Mouse (Mus musculus) kidney, adult 2 months (tissue): Measurements from ENCODE around the gene Nav1. TPM values are rescaled to one million over a fixed set of nuclear protein-coding genes. Genes with fewer than 3 reads are reported as not detected.

ENCODE experiments used
- DNase-seq: peaks from one replicate; pipeline ENCODE4 v3.0.0; 2021
- H3K27ac ChIP-seq: fragments of 200-500 bp; 2 replicates; pipeline ENCODE4 v1.5.1; 2012; ENCODE audit warnings: low read depth, low read length, control low read depth, inconsistent platforms; ENCODE audit not compliant: insufficient read depth
- H3K27me3 ChIP-seq: fragments of 200-500 bp; replicated peaks from 2 replicates; pipeline ENCODE4 v1.6.1; 2012; ENCODE audit warnings: mild to moderate bottlenecking, moderate library complexity, low read length, inconsistent platforms; ENCODE audit not compliant: control insufficient read depth, insufficient read depth
- H3K36me3 ChIP-seq: fragments of 200-500 bp; 2 replicates; pipeline ENCODE4 v1.6.1; 2012; ENCODE audit warnings: mild to moderate bottlenecking, moderate library complexity, low read length, inconsistent platforms; ENCODE audit not compliant: control insufficient read depth, insufficient read depth
- H3K4me1 ChIP-seq: fragments of 200-500 bp; 2 replicates; pipeline ENCODE4 v1.6.1; 2011; ENCODE audit warnings: low read length; ENCODE audit not compliant: control insufficient read depth, insufficient read depth
- H3K4me3 ChIP-seq: fragments of 200-500 bp; 2 replicates; pipeline ENCODE4 v1.5.1; 2011; ENCODE audit warnings: mild to moderate bottlenecking, low read depth, low read length, control low read depth; ENCODE audit not compliant: insufficient read depth
- CTCF ChIP-seq: fragments of 200-500 bp; conservative IDR thresholded peaks from 2 replicates; pipeline ENCODE4 v1.5.1; 2011; ENCODE audit warnings: low read depth, mild to moderate bottlenecking, control low read depth, low read length, moderate library complexity, mixed read lengths; ENCODE audit not compliant: insufficient read depth, insufficient read length
- POLR2A ChIP-seq: fragments of 200-500 bp; IDR thresholded peaks from one replicate; pipeline ENCODE4 v1.6.1; 2011; ENCODE audit warnings: low read depth, low read length, control low read depth
- WGBS: fragments of 180-500 bp; shearing (Covaris S2); methylation state at CpG from one replicate; pipeline ENCODE4 v1.1.7; 2018; 5-methylcytosine and 5-hydroxymethylcytosine counted together
- polyA plus RNA-seq: library from polyadenylated mRNA; depleted of rRNA; stranded (reverse); fragments of >200 nt; gene quantifications from 2 replicates; pipeline ENCODE4 v1.2.3, GENCODE M21; 2012

Nav1 gene
- polyA plus RNA-seq, 1 experiment, result 7.1 TPM

GRCm38 (mm10) chr1:135509145-135510084 lies 97.7 kb downstream of the Nav1 start:
- Histone ChIP-seq H3K36me3 (no peaks in the 10 kb centered on the region), H3K4me3 (peak overlapping the region; percentile 55), H3K27me3 (no peaks in the 10 kb centered on the region), H3K27ac (no peak overlapping the region), H3K4me1 (no peaks in the 10 kb centered on the region; the same call in 1 of the 2 replicates)
- TF ChIP-seq POLR2A, result no peak
- WGBS, result 49% methylated on average over 16 of the region's 16 CpGs
- no peak for DNase-seq

DNA sequence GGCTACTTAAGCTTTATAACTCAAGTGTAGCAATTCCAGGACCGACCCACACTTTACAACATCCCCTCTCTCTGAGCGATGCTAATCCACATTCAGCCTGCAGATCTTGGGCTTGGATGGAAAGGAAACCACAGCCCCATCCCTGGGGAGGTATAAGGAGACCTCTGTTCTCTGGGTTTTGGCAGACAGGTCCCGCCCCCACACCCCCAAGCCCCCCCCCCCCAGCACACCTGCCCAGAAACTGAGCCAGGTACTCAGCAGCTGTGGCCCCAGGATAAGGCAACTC lies 98.8 kb downstream of the Nav1 start:
- Histone ChIP-seq H3K27ac (no peak overlapping the region), H3K4me3 (no peak overlapping the region), H3K36me3 (no peaks in the 10 kb centered on the region), H3K27me3 (no peaks in the 10 kb centered on the region), H3K4me1 (no peaks in the 10 kb centered on the region; the same call in 1 of the 2 replicates)
- no peak for DNase-seq
- TF ChIP-seq POLR2A (no peak), CTCF (no peak)
- 47% methylated on average over 3 of the region's 3 CpGs for WGBS

DNA sequence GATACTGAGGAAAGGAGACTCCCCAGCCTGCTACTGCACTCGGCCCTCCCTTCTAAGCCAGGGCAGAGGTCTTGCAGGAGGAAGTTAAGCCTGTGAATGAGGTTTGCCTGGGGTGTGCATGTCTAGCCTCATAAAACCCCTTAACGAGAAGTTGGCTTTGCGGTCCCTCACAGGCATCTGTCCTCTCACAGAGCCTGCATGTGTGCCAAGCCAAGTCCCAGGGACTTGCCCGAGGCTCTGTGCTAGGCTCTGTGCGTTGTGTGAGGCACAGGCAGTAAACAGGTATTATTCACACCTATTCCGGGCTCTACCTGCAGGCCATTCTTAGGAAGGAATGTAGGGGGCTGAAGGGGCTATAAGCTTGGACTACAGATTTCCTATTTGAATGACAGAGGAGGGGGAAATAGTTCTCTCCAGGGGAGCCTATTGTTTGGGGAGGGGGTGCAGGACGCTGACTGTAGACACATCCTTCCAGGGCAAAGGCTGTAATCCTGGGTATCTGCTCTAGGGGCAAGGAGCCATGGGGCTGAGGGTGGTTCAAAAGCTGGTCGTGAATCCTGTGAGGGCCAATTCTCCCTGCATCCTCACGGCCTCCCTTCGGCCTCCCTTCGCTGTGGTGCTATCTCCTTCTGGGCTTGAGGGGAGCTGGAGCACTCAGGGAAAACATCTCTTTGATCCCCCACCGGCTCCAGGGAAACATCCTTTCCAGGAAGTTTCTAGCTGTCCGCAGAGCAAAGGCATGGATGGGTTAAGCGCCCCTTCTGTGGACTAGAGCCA lies 99.3 kb downstream of the Nav1 start:
- Histone ChIP-seq H3K27ac (no peak overlapping the region), H3K4me3 (no peak overlapping the region), H3K36me3 (no peaks in the 10 kb centered on the region), H3K27me3 (no peaks in the 10 kb centered on the region), H3K4me1 (no peaks in the 10 kb centered on the region; the same call in 1 of the 2 replicates)
- DNase-seq, result no peak
- 68% methylated on average over 14 of the region's 14 CpGs for WGBS
- no peak for TF ChIP-seq CTCF
- no peak for TF ChIP-seq POLR2A

DNA sequence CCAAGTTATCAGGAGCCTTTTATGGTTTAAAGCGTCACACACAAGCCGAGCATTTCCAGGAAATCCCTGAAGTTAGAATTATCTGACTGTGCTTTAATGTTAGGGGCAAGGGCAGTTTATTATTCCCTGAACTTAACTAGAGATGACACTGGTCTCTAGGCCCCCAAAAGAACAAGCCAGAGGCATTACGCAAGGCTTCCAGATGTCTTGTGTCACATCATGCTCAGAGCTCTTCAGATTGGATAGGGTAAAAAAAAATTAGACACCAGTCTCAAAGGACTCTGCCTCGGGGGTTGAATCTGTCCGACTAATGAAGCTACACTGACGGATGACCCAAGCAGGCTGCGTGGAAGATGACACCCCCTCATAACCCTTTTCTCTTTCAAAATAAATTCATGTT lies 101.6 kb downstream of the Nav1 start:
- H3K27ac ChIP-seq, result no peak overlapping the region
- no peak overlapping the region for H3K4me3 ChIP-seq
- no peaks in the 10 kb centered on the region; the same call in 1 of the 2 replicates for H3K4me1 ChIP-seq
- TF ChIP-seq CTCF, result no peak
- TF ChIP-seq POLR2A, result no peak
- H3K36me3 ChIP-seq, result no peaks in the 10 kb centered on the region
- H3K27me3 ChIP-seq, result no peaks in the 10 kb centered on the region
- DNase-seq, result no peak
- WGBS, result 70% methylated on average over 7 of the region's 7 CpGs

- no peak for DNase-seq
- no peaks in the 10 kb centered on the region for H3K27me3 ChIP-seq
- H3K4me1 ChIP-seq, result no peaks in the 10 kb centered on the region
- WGBS, result 77% methylated on average over 2 of the region's 2 CpGs
- TF ChIP-seq POLR2A, result no peak
- H3K4me3 ChIP-seq, result no peak overlapping the region
- H3K36me3 ChIP-seq, result no peaks in the 10 kb centered on the region
- H3K27ac ChIP-seq, result no peak overlapping the region
Measured at GRCm38 (mm10) chr1:135503436-135503835, 103.7 kb downstream of the Nav1 start.

DNA sequence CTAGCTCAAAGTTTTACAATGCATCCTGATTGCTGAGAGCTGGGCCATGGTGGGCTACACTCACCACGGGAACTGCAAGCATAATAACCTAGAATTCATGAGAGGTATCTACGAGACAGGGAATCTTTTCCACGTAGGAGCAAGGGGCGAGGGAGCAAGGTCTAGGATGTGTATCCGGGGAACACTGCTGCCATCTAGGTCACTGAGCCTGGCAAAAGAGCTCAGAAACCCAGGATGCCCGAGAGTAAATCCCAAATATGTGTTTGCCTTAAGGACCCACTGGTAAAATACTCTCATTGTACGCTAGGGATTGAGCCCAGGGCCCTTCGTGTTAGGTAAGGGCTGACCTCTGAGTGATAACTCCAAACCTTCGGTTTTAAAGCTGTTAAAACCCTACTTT lies 104.3 kb downstream of the Nav1 start:
- 84% methylated on average over 9 of the region's 9 CpGs for WGBS
- no peaks in the 10 kb centered on the region for H3K36me3 ChIP-seq

DNA sequence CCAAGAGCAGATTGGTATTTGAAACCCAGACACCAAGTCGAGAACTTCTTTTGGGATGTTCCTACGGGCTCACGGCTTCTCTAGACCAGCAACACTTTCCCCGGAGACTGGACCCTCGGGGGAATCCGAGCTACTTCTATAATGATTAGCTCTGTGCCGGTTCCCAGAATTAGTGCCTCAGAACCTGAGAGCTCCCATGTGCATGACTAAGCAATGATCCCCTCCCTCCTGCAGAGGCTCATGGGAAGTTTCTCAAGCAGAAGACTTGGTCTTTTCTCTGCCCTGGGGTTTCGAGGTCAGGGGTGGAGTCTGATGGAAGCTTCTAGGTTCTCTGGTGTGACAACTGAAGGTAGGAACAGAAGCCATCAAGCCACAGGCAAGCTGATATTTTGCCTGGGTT lies 105.0 kb downstream of the Nav1 start:
- no peak overlapping the region for H3K4me3 ChIP-seq
- H3K27ac ChIP-seq, result no peak overlapping the region
- TF ChIP-seq POLR2A (no peak), CTCF (no peak)
- 39% methylated on average over 8 of the region's 8 CpGs for WGBS
- DNase-seq, result no peak
- H3K4me1 ChIP-seq, result no peaks in the 10 kb centered on the region
- no peaks in the 10 kb centered on the region for H3K27me3 ChIP-seq
- no peaks in the 10 kb centered on the region for H3K36me3 ChIP-seq

More for the DNA sequence above, 104.3 kb downstream of the Nav1 start:
- Histone ChIP-seq H3K4me1 (no peaks in the 10 kb centered on the region), H3K27ac (no peak overlapping the region), H3K27me3 (no peaks in the 10 kb centered on the region), H3K4me3 (no peak overlapping the region)
- no peak for DNase-seq
- TF ChIP-seq CTCF (no peak), POLR2A (no peak)
